Mouse (Mus musculus) lung, adult 18-20 months (tissue): ENCODE results near the gene Ptafr.

Experiments used
- DNase-seq, 2 experiments: peaks; one replicate each; pipeline ENCODE4 v3.0.0; 2022; ENCODE audit warnings: mixed read lengths in 2 of 2

Gene Ptafr

DNA sequence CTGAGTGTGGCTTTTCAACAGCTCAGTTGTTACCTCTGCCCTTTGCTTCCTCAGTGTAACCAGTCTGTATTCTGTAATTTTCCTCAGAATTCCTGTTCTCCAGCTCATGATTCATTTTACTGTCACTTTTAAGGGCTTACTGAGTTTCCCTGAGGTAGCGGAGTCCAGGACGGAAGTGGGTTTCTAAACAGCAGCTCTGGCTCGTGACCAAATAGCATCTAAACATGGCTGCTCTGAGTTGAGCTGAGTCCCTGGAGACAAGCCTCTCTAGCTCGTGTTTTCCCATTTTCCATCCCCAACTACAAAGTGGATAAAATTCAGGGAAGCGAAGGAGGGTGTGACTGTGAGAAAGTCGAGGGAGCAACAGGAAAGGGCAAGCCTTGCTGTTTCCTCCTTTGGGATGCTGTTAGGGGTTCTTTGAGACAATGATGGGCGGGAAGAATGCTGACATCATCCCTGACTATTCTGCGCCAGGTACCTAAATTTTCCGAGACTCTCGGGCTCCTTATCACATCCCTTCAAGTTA is 55.0 kb downstream of the Ptafr start:
- peak; percentile 24 to 25 for DNase-seq

DNA sequence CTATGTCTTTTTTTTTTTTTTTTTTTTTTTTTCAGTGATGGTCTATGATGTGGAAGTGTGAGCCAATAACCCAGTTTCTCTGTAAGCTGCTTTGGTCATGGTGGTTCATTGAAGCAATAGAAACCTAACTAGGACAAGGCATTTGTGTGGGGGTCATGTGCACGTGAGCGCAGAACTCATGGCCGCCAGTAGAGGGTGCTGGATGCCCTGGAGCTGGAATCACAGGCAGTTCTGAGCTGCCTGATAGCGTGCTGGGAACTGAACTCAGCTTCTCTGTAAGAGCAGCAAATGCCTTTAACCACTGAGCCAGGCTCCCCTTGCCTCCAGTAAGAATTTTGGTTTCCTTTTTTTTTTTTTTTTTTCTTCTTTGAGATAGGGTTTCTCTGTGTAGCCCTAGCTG is 56.3 kb downstream of the Ptafr start:
- no peak for DNase-seq

DNA sequence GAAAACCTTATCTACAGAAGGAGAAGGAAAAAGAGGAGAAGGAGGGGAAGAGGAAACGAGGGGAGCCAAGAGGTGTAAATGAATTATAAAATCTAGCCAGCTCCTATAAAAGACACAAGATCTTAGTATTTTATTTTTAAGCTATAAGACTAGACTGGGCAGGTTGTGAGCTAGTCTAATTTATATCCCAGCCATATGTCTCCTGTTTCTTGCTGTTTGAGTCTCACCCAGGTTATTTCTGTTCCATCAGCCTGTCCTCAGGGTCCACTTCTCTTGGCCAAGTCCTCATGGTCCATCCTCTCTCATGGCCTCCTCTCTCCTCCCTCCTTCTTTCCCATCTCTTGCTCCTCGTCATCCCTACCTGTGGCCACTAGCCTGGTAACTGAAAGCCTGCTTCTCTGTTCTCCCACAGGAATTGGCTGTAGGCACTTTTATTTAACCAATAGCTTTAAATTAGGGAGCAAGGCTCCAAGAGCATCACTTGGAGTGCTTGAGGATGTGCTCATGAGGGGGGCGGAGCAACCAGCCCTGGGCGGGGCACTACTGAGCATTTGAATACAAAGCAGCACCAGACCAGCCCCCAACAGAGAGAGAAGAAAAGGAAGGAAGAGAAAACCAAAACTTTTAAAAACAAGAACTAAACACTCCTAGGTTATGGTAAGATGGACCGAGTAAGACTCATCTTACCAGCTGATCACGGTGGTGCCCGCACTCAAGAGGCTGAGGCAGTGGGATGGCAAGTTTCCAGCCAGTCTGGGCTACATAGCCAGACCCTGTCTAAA is 57.6 kb downstream of the Ptafr start:
- DNase-seq = no peak

DNA sequence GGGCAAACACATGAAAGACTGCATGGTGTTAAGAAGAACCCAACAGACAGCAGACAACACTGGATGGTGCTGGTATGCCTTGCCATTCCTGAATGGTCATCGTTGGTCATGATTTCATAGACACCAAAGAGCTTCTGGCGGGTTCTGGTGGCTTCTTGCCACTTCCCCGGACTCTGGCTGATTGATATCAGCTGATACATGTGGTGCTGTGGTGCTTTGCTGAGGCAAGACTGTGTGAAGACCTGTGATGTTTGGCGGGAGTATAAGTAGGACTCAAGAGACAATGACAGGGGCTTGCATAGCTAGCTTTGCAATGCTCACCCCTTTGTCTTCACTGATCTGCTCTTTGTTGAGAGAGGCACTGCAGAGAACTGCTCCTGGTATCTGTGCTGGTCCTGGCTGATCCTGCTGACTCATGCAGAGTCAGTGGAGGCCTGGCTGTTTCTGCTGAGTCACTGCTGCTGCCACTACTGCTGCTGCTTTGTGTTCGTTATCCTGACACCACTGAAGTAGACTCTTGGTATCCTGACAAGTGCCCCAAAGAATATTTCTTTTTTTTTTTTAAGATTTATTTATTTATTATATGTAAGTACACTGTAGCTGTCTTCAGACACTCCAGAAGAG is 60.3 kb downstream of the Ptafr start:
- no peak for DNase-seq

DNA sequence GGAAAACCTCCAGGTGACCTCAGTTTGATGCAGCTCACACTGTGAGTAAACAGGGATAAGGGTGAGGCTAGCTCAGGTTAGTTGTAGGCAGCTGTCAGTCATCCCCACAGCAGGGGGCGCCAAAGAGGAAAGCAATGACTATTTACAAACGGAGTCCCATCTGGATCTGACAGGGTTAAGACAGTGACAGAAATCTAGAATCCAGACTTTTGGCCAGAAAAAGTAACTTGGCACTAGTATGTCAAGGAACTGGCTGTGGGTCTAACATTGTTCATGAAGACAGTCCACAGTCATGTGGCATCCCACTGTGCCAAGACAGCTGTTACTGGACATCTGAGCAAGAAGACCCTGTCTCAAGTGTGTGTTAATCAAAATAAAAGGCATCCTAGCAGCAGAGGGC is 65.0 kb downstream of the Ptafr start:
- peak in 1 of 2 experiments; percentile 25 for DNase-seq
